Mouse (Mus musculus): ENCODE results near the gene Dbndd2. TPM values are rescaled to one million over a fixed set of nuclear protein-coding genes. Genes with fewer than 3 reads are reported as not detected.
A peak's percentile ranks its signal among the peaks of the same experiment; 100 is the strongest.

Dbndd2 gene
- polyA plus RNA-seq, 1 experiment from 2014 or later = 1.7 TPM

DNA sequence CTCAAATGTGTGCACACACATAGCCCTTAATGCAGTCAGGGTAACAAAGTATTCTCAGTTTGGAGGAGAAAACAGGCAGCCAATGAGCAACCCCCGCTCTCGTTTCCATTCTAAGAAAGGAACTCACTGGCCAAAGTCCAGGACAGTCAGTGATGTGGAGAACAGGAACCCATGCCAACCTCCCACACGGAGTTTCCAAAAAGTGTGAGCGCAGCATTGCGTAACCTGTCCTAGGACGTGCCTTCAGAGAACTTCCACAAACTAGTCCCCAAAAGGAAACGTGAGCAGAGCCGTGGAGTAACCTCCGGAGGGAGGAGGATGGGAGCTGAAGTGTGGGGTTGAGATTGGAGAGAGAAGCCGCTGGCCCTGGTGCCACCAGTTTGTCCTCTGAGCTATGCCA lies 31.1 kb upstream of the Dbndd2 start:
- Histone ChIP-seq H3K4me2 (no peak overlapping the region), H3K4me3 (replicated peaks) (no peak overlapping the region), H3K27me3 (no peaks in the 10 kb centered on the region), H3K36me3 (no peaks in the 10 kb centered on the region), H3K9ac (replicated peaks) (no peak overlapping the region), H3K9me3 (no peaks in the 10 kb centered on the region), H3K4me1 (replicated peaks) (peaks cover 31% of the 10 kb centered on the region), H3K27ac (no peak overlapping the region)
- 78% methylated on average over 10 of the region's 10 CpGs for WGBS
- ATAC-seq (ENCODE audit: insufficient number of reproducible peaks, insufficient read depth, low FRiP score, low TSS enrichment, low read depth) = no peak

DNA sequence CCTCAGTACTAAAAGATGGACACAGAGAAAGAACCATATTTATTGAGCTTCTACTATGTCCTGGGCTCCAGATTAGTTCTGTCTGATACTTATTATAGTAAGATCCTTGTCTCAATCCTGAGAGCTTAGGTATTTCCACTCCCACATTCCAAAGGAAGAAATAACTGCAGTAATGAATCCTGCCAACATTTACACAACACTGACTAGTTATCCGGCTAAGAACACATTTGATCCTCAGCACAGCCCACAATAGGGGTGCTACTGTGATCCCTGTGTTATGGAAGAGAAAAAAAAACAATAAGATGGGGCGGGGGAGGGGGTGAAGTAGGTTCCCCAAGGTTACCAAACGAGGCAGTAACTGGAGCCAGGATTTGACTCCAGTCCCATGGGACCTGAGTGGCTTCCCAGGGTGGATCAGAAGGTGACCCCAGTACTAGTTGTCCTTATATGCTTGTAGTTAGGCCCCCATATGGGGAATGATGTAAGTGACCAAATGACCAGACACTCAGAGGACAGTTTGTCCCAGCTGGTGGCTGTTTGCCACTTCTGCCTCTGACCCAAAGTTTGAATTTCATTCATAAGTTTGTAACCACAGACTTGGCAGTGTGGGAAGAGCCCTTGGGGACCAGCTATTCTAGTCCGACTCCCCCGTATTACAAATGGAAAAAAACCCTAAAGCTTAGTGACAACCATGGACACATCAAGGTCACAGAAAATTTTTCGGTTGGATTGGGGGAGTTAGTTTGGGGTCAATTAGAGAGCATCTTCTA lies 30.3 kb upstream of the Dbndd2 start:
- H3K9me3 ChIP-seq = no peaks in the 10 kb centered on the region
- no peak overlapping the region for H3K4me2 ChIP-seq
- WGBS = 79% methylated on average over 6 of the region's 6 CpGs
- no peak overlapping the region for H3K4me3 ChIP-seq (replicated peaks)
- ATAC-seq (ENCODE audit: insufficient number of reproducible peaks, insufficient read depth, low FRiP score, low TSS enrichment, low read depth) = no peak
- peaks cover 31% of the 10 kb centered on the region for H3K4me1 ChIP-seq (replicated peaks)
- H3K9ac ChIP-seq (replicated peaks) = no peak overlapping the region
- H3K27ac ChIP-seq = no peak overlapping the region
- H3K36me3 ChIP-seq = no peaks in the 10 kb centered on the region
- no peaks in the 10 kb centered on the region for H3K27me3 ChIP-seq

DNA sequence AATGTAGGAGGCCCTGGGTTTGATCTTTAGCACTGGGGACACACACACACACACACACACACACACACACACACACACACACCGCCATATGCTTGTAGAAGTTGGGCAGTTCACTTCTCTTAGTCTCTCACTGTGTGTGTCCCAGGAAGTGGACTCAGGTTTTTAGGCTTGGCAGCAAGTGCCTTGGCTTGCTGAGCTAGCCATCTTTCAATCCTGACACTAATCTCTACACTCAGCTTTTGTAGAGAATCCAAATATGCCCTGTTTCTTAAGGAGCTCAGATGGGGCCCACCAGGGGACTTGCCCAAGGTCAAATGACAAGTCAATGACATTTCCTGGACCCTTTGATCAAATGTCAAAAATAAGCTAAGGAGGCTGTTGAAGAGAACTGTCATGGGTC lies 29.5 kb upstream of the Dbndd2 start:
- H3K36me3 ChIP-seq = no peaks in the 10 kb centered on the region
- no peaks in the 10 kb centered on the region for H3K9me3 ChIP-seq
- peaks cover 28% of the 10 kb centered on the region for H3K4me1 ChIP-seq (replicated peaks)
- H3K9ac ChIP-seq (replicated peaks) = no peak overlapping the region
- peak overlapping the region; percentile 41; the same call in 1 of the 2 replicates for H3K4me2 ChIP-seq
- no peaks in the 10 kb centered on the region for H3K27me3 ChIP-seq
- 0 out of 2 replicates have a peak overlapping the region, but pooled peaks have one; percentile 19 for H3K27ac ChIP-seq
- WGBS = 83% methylated on average over 1 of the region's 1 CpGs
- no peak for ATAC-seq (ENCODE audit: insufficient number of reproducible peaks, insufficient read depth, low FRiP score, low TSS enrichment, low read depth)
- no peak overlapping the region for H3K4me3 ChIP-seq (replicated peaks)

DNA sequence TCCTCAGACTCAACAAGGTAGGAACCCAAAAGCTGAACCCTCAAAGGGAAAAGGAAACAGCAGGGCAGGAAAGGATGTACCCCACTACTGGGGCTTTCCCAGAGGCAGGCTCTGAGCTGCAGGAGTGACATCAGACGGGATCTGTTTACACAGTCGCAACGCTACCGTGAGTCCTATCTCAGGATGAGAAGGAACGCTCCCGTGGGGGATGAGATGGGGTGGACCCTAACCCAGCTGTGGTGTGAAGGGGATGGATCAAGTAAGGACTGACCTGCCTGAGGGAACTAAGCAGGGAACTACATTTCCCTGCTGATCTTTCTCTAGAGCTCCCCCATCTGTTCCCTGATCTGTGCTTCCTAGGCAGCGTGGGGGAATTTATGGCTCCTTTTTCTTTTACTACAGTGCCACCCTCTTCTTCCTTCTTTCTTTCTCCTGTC lies 29.0 kb upstream of the Dbndd2 start, which contains the start of gene Sys1:
Gene Sys1 (plus strand): TSS at position 101 of the 437 bp plus-strand sequence.
- no peaks in the 10 kb centered on the region for H3K36me3 ChIP-seq
- no peak for ATAC-seq (ENCODE audit: insufficient number of reproducible peaks, insufficient read depth, low FRiP score, low TSS enrichment, low read depth)
- no peak within 1 kb of the TSS for H3K9ac ChIP-seq (replicated peaks)
- no peaks in the 10 kb centered on the region for H3K27me3 ChIP-seq
- 0 out of 2 replicates have a peak within 1 kb of the TSS, but pooled peaks have one; percentile 12 for H3K4me3 ChIP-seq (replicated peaks)
- H3K4me2 ChIP-seq = peak within 1 kb of the TSS; percentile 41
- H3K4me1 ChIP-seq (replicated peaks) = peaks cover 27% of the 10 kb centered on the region
- WGBS = 4% methylated on average over 7 of the region's 7 CpGs
- H3K27ac ChIP-seq = peak within 1 kb of the TSS; percentile 37; the same call in 1 of the 2 replicates
- no peaks in the 10 kb centered on the region for H3K9me3 ChIP-seq

DNA sequence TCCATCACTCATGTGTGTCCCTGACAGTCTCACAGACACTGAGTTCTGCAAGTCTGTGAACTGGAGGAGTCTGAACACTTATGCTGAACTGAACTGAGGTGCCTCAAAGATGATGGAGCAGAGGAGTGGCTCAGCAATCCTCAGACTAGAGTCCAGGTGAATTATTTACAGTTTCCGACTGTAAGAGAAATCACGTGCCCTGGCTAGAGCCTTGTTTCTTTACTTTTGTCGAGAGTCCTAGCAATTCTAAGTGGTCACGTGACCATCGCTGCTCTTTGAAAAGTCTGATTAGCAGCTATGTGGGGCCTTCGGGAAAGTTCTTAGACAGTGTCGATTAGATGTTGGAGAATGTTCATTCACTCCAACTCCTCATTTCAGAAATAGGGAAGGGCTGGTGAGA lies 28.0 kb upstream of the Dbndd2 start:
- no peaks in the 10 kb centered on the region; the same call in 1 of the 2 replicates for H3K36me3 ChIP-seq
- peaks cover 20% of the 10 kb centered on the region for H3K4me1 ChIP-seq (replicated peaks)
- no peak overlapping the region for H3K4me2 ChIP-seq
- no peak overlapping the region for H3K9ac ChIP-seq (replicated peaks)
- no peaks in the 10 kb centered on the region for H3K9me3 ChIP-seq
- WGBS = 73% methylated on average over 7 of the region's 7 CpGs
- no peak for ATAC-seq (ENCODE audit: insufficient number of reproducible peaks, insufficient read depth, low FRiP score, low TSS enrichment, low read depth)
- H3K4me3 ChIP-seq (replicated peaks) = no peak overlapping the region
- no peaks in the 10 kb centered on the region for H3K27me3 ChIP-seq
- peak overlapping the region; percentile 37; the same call in 1 of the 2 replicates for H3K27ac ChIP-seq

DNA sequence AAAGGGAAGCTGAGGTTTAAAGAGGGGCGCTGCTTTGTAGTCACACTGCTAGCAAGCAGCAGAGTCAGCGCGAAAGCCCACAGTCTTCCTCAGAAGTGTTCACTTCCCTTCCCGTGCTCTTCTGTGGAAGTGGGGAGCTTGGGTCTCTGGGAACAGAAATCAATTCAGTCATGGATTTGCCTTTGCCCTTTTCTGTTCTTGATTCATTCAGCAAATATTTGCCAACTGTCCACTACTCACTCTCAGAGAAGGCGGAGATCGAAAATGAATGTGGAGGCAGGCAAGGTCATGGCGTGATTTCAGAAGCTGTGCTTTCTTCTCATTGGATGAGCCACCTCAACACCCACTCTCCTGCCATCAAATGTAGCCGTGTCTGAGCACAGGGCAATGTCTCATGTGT lies 27.4 kb upstream of the Dbndd2 start:
- WGBS = 88% methylated on average over 8 of the region's 8 CpGs
- Histone ChIP-seq H3K4me1 (replicated peaks) (peaks cover 17% of the 10 kb centered on the region), H3K4me3 (replicated peaks) (no peak overlapping the region), H3K27ac (no peak overlapping the region), H3K27me3 (no peaks in the 10 kb centered on the region), H3K9ac (replicated peaks) (no peak overlapping the region), H3K9me3 (no peaks in the 10 kb centered on the region), H3K4me2 (no peak overlapping the region), H3K36me3 (peaks cover 5% of the 10 kb centered on the region; the same call in 1 of the 2 replicates)
- no peak for ATAC-seq (ENCODE audit: insufficient number of reproducible peaks, insufficient read depth, low FRiP score, low TSS enrichment, low read depth)

DNA sequence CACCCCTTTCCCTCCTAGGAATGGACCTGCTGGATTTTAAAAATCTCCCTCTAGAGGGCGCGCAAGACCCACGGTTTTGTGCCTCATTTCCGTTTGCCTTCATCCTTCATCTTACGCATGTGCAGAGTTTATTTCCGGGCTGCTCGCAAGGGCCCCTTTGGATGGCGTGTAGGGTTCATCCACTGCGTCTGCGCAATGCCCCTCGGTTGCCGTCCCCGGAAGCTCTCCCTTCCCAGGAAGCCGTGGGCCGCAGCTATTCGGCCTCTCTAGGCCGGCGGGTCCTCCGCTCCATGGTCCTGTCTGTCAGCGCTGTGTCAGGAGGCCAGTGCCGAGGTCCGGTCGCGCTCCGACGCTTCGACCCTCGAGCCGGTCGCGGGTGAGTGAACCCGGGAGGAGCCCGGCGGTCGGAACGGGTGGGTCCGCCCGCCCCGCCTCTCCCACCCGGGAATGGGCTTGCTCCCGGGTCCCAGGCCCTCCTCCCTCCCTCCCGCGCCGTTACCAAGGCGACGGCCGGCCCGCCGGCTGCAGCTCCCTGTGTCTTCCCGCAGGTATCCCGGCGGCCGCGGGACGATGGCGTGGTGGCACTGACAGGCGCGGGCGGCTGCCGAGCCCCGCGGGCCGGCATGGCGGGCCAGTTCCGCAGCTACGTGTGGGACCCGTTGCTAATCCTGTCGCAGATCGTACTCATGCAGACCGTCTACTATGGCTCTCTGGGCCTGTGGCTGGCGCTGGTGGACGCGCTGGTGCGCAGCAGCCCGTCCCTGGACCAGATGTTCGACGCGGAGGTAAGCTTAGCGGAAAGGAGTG lies 25.0 kb upstream of the Dbndd2 start, which contains the start of gene Gm20458:
Gene Gm20458 (plus strand): TSS at position 223 of the 807 bp plus-strand sequence.
- H3K9me3 ChIP-seq = no peaks in the 10 kb centered on the region
- no peaks in the 10 kb centered on the region for H3K27me3 ChIP-seq
- H3K4me2 ChIP-seq = peak within 1 kb of the TSS; percentile 76
- peaks cover 30% of the 10 kb centered on the region for H3K36me3 ChIP-seq
- peak within 1 kb of the TSS; percentile 72 for H3K9ac ChIP-seq (replicated peaks)
- WGBS = under 1% methylated on average over 79 of the region's 79 CpGs
- ATAC-seq (ENCODE audit: insufficient number of reproducible peaks, insufficient read depth, low FRiP score, low TSS enrichment, low read depth) = peak; percentile 96
- H3K27ac ChIP-seq = peak within 1 kb of the TSS; percentile 78
- peak within 1 kb of the TSS; percentile 88 for H3K4me3 ChIP-seq (replicated peaks)
- H3K4me1 ChIP-seq (replicated peaks) = peaks cover 17% of the 10 kb centered on the region

DNA sequence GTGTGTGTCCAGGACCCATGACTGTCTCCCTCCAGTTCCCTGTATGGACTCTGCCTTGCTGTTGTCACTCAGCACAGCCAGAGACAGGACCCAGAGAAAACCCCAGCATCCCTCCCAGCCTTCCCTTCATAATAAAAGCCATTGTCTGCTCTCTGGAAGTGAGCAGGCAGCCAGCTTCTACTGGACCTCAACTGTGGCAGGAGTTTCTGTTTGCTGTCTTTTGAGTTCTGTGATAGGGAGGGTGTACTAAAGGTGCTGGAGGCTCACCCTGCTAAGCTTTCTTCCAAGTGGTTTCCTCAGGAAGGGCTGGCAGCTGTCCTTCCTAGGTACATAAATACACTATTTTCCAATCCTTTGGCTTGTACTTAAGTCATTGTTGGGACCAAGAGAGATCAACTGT lies 20.7 kb upstream of the Dbndd2 start:
- H3K4me2 ChIP-seq = no peak overlapping the region
- H3K36me3 ChIP-seq = peaks cover 33% of the 10 kb centered on the region
- H3K4me1 ChIP-seq (replicated peaks) = peaks cover 7% of the 10 kb centered on the region
- no peak overlapping the region for H3K4me3 ChIP-seq (replicated peaks)
- ATAC-seq (ENCODE audit: insufficient number of reproducible peaks, insufficient read depth, low FRiP score, low TSS enrichment, low read depth) = no peak
- no peaks in the 10 kb centered on the region for H3K9me3 ChIP-seq
- no peak overlapping the region for H3K27ac ChIP-seq
- H3K27me3 ChIP-seq = no peaks in the 10 kb centered on the region
- H3K9ac ChIP-seq (replicated peaks) = no peak overlapping the region; the same call in 1 of the 2 replicates

DNA sequence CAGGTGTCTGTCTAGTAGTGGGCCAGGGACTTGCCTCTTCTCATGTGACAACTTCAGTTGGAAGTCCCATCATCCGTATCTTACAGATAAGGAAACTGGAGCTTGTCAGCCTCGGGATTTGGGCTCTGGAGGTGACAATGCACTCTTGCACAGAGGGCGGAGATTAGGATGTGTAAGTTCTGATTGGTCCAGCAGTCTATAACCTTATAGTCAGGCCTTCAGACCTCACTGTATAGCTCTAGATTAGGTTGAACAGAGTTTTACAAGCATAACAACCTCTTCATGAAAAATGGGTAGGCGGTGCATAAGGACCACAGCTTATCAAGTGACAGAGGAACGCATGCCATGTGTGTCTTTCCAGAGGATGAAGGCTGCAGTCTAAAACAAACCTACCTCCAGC lies 19.1 kb upstream of the Dbndd2 start:
- Histone ChIP-seq H3K4me2 (no peak overlapping the region), H3K4me1 (replicated peaks) (peaks cover 4% of the 10 kb centered on the region), H3K36me3 (peaks cover 33% of the 10 kb centered on the region), H3K9me3 (no peaks in the 10 kb centered on the region), H3K27me3 (no peaks in the 10 kb centered on the region), H3K27ac (no peak overlapping the region), H3K4me3 (replicated peaks) (no peak overlapping the region), H3K9ac (replicated peaks) (no peak overlapping the region)
- no peak for ATAC-seq (ENCODE audit: insufficient number of reproducible peaks, insufficient read depth, low FRiP score, low TSS enrichment, low read depth)
- WGBS = 81% methylated on average over 5 of the region's 5 CpGs

DNA sequence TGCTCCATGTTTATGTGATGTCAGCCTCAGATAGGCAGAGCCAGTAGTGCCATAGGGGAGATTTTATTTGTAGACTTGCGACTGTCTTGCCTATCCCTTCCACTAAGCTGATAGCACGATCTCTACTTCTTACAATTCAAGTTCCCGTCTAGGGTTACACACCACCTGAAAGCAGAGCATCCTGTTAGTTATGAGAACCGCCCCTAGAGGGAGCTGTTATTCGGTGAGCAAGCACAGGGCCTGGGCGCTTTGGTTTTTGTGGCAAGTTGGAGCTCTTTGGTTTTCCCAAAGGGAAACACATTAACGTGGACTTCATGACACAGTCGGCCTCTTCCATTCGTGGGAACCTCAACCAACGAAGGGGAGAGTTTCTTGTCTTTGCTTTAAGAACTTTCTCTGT lies 15.7 kb upstream of the Dbndd2 start:
- 33% methylated on average over 10 of the region's 10 CpGs for WGBS
- ATAC-seq (ENCODE audit: insufficient number of reproducible peaks, insufficient read depth, low FRiP score, low TSS enrichment, low read depth) = no peak
- no peak overlapping the region for H3K9ac ChIP-seq (replicated peaks)

DNA sequence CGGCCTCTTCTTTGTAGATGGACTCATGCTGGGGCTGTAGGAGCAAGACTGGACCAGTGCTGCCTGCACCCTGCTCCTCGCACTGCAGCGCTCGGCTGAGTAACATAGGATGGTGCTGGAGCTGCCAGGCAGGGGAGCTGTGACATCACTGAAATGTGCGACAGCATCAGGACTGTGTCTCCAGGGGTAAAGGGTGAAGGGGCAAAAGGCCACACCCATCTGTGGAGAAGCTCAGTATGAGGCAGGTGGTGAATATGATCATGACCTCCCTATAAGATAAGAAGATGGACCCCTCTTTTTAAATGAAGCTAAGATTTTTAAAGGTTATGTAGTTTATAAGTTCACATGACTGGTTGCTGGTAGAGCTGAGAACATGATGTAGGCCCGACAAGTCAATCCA lies 12.3 kb upstream of the Dbndd2 start, which contains the start of gene Trp53tg5:
Gene Trp53tg5 (minus strand): TSS at position 101 of the 400 bp plus-strand sequence.
- Histone ChIP-seq H3K9ac (replicated peaks) (no peak within 1 kb of the TSS), H3K36me3 (peaks cover 9% of the 10 kb centered on the region; the same call in 1 of the 2 replicates), H3K9me3 (no peaks in the 10 kb centered on the region), H3K27me3 (no peaks in the 10 kb centered on the region), H3K4me3 (replicated peaks) (no peak within 1 kb of the TSS), H3K4me2 (no peak within 1 kb of the TSS), H3K27ac (no peak within 1 kb of the TSS), H3K4me1 (replicated peaks) (no peaks in the 10 kb centered on the region)
- no peak for ATAC-seq (ENCODE audit: insufficient number of reproducible peaks, insufficient read depth, low FRiP score, low TSS enrichment, low read depth)
- 86% methylated on average over 6 of the region's 6 CpGs for WGBS

More for the DNA sequence above, 15.7 kb upstream of the Dbndd2 start:
- Histone ChIP-seq H3K27ac (no peak overlapping the region), H3K27me3 (no peaks in the 10 kb centered on the region), H3K4me1 (replicated peaks) (no peaks in the 10 kb centered on the region), H3K4me2 (no peak overlapping the region), H3K36me3 (peaks cover 19% of the 10 kb centered on the region), H3K4me3 (replicated peaks) (no peak overlapping the region), H3K9me3 (no peaks in the 10 kb centered on the region)
